Mouse (Mus musculus): ENCODE results near the gene Nt5c3. TPM values are rescaled to one million over a fixed set of nuclear protein-coding genes. Genes with fewer than 3 reads are reported as not detected.

The Nt5c3 gene
- polyA plus RNA-seq, 1 experiment from 2014 or later, result 198 TPM

DNA sequence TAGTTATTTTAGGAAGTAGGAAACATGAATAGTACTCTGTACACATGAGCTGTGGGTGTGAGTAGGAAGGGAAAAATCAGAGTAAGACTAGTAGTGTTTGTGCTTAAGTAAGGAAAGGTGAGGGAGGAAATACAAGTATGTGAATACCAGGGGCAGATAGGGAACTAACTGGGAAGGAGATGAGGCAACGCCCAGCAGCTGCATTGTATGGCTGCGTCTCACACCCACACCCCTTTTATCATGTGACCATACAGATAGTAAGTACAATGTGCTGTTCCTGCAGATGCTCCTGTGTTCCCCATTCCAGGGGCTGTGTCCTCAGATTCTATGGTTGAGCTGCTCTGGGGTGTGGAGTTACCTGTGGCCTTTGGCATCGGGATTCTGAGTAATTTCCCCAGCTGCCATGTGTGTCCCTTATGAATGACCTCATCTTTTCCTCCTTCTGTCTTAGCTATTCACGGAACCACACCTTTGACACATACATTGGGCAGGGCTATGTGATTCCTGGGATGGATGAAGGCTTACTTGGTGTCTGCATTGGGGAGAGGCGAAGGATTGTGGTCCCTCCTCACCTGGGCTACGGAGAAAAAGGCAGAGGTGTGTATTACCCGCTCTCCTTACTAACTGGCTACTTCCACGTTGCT lies 63.4 kb downstream of the Nt5c3 start:
- DNase-seq (no peak), ATAC-seq (ENCODE audit: low FRiP score, low TSS enrichment) (peak; percentile 34; the same call in 1 of the 2 replicates)
- Histone ChIP-seq H3K9ac (replicated peaks; ENCODE audit: low read length) (no peak overlapping the region), H3K27ac (replicated peaks; ENCODE audit: low read depth, low read length) (no peak overlapping the region), H3K27me3 (ENCODE audit: control insufficient read depth, insufficient read depth, low read length) (no peaks in the 10 kb centered on the region), H3K4me1 (ENCODE audit: control insufficient read depth, insufficient read depth, low read length) (no peaks in the 10 kb centered on the region), H3K9me3 (ENCODE audit: control insufficient read depth, low read length) (no peaks in the 10 kb centered on the region), H3K36me3 (ENCODE audit: control insufficient read depth, insufficient read depth, low read length) (no peaks in the 10 kb centered on the region), H3K4me2 (ENCODE audit: low read length) (no peak overlapping the region), H3K4me3 (replicated peaks; ENCODE audit: low read depth, low read length) (no peak overlapping the region)
- 95% methylated on average over 8 of the region's 8 CpGs for WGBS

DNA sequence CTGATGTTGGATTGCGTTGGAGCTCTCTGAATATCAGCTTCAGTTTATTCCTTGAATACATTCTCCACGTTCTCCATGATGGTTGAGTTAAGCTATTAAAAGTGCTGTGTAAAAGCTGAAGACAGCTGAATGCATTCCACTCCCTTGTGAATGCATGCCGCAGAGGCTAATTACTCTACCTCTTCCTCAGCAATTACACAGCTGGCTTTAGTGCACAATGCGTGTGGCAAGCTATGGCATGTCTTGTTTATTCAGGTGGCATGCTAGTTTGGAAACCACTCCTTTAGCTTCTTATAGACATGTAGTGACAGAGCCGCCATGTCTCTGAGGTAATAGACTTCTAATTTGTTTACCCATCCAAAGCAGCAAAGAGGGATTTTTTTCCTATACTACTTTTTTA lies 67.0 kb downstream of the Nt5c3 start:
- Histone ChIP-seq H3K9ac (replicated peaks; ENCODE audit: low read length) (no peak overlapping the region), H3K4me1 (ENCODE audit: control insufficient read depth, insufficient read depth, low read length) (no peaks in the 10 kb centered on the region), H3K27me3 (ENCODE audit: control insufficient read depth, insufficient read depth, low read length) (no peaks in the 10 kb centered on the region), H3K4me3 (replicated peaks; ENCODE audit: low read depth, low read length) (no peak overlapping the region), H3K9me3 (ENCODE audit: control insufficient read depth, low read length) (no peaks in the 10 kb centered on the region), H3K4me2 (ENCODE audit: low read length) (no peak overlapping the region), H3K27ac (replicated peaks; ENCODE audit: low read depth, low read length) (no peak overlapping the region), H3K36me3 (ENCODE audit: control insufficient read depth, insufficient read depth, low read length) (no peaks in the 10 kb centered on the region)
- WGBS, result 87% methylated on average over 5 of the region's 5 CpGs
- DNase-seq, result no peak
- ATAC-seq (ENCODE audit: low FRiP score, low TSS enrichment), result no peak

DNA sequence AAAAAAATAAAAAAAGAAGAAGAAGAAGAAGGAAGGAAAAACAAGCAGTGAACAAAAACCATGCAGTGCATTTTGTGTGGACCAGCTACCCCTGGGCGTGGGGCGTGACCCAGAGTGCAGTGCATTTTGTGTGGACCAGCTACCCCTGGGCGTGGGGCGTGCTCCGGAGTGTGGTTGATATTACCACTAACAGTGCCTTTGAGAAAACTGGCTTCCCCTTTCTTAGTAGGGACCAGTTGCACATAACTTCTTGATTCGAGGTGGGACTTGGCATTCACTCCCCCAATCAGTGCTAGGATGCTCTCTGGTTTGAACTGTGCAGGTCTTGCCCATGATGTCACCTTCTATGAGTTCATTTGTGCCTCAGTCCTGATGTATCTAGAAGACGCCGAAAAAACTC lies 68.9 kb downstream of the Nt5c3 start:
- ATAC-seq (ENCODE audit: low FRiP score, low TSS enrichment), result no peak
- DNase-seq, result no peak
- 93% methylated on average over 8 of the region's 8 CpGs for WGBS
- Histone ChIP-seq H3K4me3 (replicated peaks; ENCODE audit: low read depth, low read length) (no peak overlapping the region), H3K9me3 (ENCODE audit: control insufficient read depth, low read length) (no peaks in the 10 kb centered on the region), H3K27me3 (ENCODE audit: control insufficient read depth, insufficient read depth, low read length) (no peaks in the 10 kb centered on the region), H3K4me1 (ENCODE audit: control insufficient read depth, insufficient read depth, low read length) (no peaks in the 10 kb centered on the region), H3K27ac (replicated peaks; ENCODE audit: low read depth, low read length) (no peak overlapping the region), H3K9ac (replicated peaks; ENCODE audit: low read length) (no peak overlapping the region), H3K4me2 (ENCODE audit: low read length) (no peak overlapping the region), H3K36me3 (ENCODE audit: control insufficient read depth, insufficient read depth, low read length) (no peaks in the 10 kb centered on the region)

DNA sequence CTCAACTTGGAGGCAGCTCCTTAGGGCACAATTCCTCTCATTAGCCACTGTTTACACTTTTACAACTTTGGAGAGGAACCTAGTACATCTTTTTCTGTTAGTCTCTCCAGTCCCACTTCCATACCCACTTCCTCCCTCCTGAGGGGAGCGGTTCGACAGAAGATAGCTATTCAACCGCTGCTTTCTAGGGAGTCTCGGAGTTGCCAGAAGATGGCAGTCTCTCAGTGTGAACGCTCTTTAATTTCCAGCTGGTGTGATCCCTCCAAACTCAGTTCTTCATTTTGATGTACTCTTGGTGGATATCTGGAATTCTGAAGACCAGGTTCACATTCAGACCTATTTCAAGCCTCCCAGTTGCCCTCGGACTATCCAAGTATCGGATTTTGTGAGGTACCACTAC lies 73.4 kb downstream of the Nt5c3 start:
- DNase-seq, result peak; percentile 17
- Histone ChIP-seq H3K36me3 (ENCODE audit: control insufficient read depth, insufficient read depth, low read length) (no peaks in the 10 kb centered on the region), H3K4me1 (ENCODE audit: control insufficient read depth, insufficient read depth, low read length) (no peaks in the 10 kb centered on the region), H3K27me3 (ENCODE audit: control insufficient read depth, insufficient read depth, low read length) (no peaks in the 10 kb centered on the region), H3K4me2 (ENCODE audit: low read length) (no peak overlapping the region), H3K9ac (replicated peaks; ENCODE audit: low read length) (no peak overlapping the region), H3K27ac (replicated peaks; ENCODE audit: low read depth, low read length) (no peak overlapping the region), H3K4me3 (replicated peaks; ENCODE audit: low read depth, low read length) (no peak overlapping the region), H3K9me3 (ENCODE audit: control insufficient read depth, low read length) (no peaks in the 10 kb centered on the region)
- no peak for ATAC-seq (ENCODE audit: low FRiP score, low TSS enrichment)
- 70% methylated on average over 7 of the region's 7 CpGs for WGBS

DNA sequence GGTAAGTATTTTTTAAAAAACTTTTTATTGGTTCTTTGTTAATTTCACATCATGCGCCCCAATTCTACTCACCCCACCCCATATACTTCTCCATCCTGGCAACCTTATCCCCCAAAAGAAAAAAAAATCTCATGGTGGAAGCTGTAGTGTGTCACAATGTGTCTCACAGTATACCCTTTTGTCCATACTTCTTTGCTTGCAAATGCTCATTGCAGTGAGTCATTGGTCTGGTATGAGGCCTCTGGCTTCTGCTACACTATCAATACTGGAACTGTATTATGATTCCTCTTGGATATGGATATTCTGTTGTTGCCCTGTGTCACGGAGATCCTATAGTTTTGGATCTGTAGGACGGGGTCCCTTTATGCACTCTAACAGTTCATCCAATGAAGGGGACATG lies 74.8 kb downstream of the Nt5c3 start:
- no peaks in the 10 kb centered on the region for H3K9me3 ChIP-seq (ENCODE audit: control insufficient read depth, low read length)
- H3K4me1 ChIP-seq (ENCODE audit: control insufficient read depth, insufficient read depth, low read length), result no peaks in the 10 kb centered on the region
- H3K27ac ChIP-seq (replicated peaks; ENCODE audit: low read depth, low read length), result no peak overlapping the region
- no peak overlapping the region for H3K4me3 ChIP-seq (replicated peaks; ENCODE audit: low read depth, low read length)
- no peak for DNase-seq
- no peak for ATAC-seq (ENCODE audit: low FRiP score, low TSS enrichment)
- no peak overlapping the region for H3K9ac ChIP-seq (replicated peaks; ENCODE audit: low read length)
- H3K27me3 ChIP-seq (ENCODE audit: control insufficient read depth, insufficient read depth, low read length), result no peaks in the 10 kb centered on the region
- WGBS, result 89% methylated on average over 3 of the region's 3 CpGs
- H3K36me3 ChIP-seq (ENCODE audit: control insufficient read depth, insufficient read depth, low read length), result no peaks in the 10 kb centered on the region
- H3K4me2 ChIP-seq (ENCODE audit: low read length), result no peak overlapping the region

DNA sequence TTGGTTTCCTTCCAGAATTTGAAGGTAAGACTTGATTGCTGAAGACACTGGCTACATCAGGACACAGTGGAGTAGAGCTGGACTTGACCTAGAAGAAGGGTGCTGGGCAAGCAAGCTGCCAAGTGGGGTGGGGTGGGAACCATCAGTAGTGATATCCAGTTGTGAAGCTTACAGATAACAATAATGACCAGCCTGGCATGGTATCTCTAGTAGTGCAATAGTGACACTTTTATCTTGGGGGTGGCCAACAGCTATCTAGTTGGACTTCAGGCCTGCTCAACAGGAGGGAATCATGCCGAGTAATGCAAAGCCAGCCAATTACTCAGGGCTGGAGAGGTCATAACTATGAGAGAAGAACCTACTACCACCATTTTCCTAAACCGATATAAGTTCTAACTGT lies 79.4 kb downstream of the Nt5c3 start:
- Histone ChIP-seq H3K27ac (replicated peaks; ENCODE audit: low read depth, low read length) (no peak overlapping the region), H3K9ac (replicated peaks; ENCODE audit: low read length) (no peak overlapping the region), H3K4me2 (ENCODE audit: low read length) (no peak overlapping the region), H3K36me3 (ENCODE audit: control insufficient read depth, insufficient read depth, low read length) (no peaks in the 10 kb centered on the region), H3K9me3 (ENCODE audit: control insufficient read depth, low read length) (no peaks in the 10 kb centered on the region), H3K27me3 (ENCODE audit: control insufficient read depth, insufficient read depth, low read length) (no peaks in the 10 kb centered on the region), H3K4me1 (ENCODE audit: control insufficient read depth, insufficient read depth, low read length) (no peaks in the 10 kb centered on the region), H3K4me3 (replicated peaks; ENCODE audit: low read depth, low read length) (no peak overlapping the region)
- no peak for ATAC-seq (ENCODE audit: low FRiP score, low TSS enrichment)
- DNase-seq, result no peak
- WGBS, result 95% methylated on average over 2 of the region's 2 CpGs

DNA sequence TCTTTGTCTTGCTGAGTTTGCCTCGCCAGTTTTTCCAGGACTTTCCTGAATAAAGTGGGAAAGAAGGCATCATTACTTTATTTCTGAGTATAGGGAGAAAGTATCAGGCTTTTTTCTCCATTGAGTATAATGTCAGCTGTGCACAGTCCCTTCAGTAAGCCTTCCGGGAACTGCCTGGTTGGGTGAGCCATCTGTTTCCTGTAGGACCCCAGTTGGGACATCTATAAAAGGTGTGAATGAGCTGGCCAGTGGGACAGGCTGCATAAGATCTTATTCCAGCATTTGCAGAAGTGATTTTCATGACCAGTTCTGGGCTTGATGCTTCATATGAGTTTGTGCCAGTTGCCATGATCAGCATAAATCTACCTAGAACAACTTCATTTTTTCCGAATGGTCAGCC lies 80.5 kb downstream of the Nt5c3 start:
- ATAC-seq (ENCODE audit: low FRiP score, low TSS enrichment) (no peak), DNase-seq (no peak)
- Histone ChIP-seq H3K27ac (replicated peaks; ENCODE audit: low read depth, low read length) (no peak overlapping the region), H3K4me2 (ENCODE audit: low read length) (no peak overlapping the region), H3K36me3 (ENCODE audit: control insufficient read depth, insufficient read depth, low read length) (no peaks in the 10 kb centered on the region), H3K4me3 (replicated peaks; ENCODE audit: low read depth, low read length) (no peak overlapping the region), H3K9me3 (ENCODE audit: control insufficient read depth, low read length) (no peaks in the 10 kb centered on the region), H3K9ac (replicated peaks; ENCODE audit: low read length) (no peak overlapping the region), H3K27me3 (ENCODE audit: control insufficient read depth, insufficient read depth, low read length) (no peaks in the 10 kb centered on the region), H3K4me1 (ENCODE audit: control insufficient read depth, insufficient read depth, low read length) (no peaks in the 10 kb centered on the region)
- WGBS, result 91% methylated on average over 3 of the region's 3 CpGs

DNA sequence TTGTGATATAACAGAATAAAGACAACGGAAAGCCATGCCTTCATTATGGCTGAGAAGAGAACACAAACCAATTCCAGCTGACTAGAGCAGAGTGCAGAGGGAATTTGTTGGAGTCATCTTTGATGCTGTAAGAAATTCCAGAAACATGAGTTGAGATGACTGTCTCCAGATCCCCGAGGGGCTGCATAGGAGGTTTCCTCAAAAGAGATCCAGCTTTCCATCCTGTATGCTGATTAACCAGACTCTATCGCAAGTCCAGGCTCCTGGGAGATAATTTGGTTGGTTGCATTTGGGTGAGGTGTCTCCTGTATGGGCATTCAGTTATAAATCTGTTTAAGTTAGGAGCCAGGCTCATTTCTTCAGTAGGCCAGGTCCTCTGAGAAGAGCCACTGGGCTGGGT lies 86.1 kb downstream of the Nt5c3 start:
- DNase-seq, result no peak
- 87% methylated on average over 3 of the region's 3 CpGs for WGBS
- H3K27me3 ChIP-seq (ENCODE audit: control insufficient read depth, insufficient read depth, low read length), result no peaks in the 10 kb centered on the region
- H3K4me1 ChIP-seq (ENCODE audit: control insufficient read depth, insufficient read depth, low read length), result no peaks in the 10 kb centered on the region; the same call in 1 of the 2 replicates
- H3K4me3 ChIP-seq (replicated peaks; ENCODE audit: low read depth, low read length), result no peak overlapping the region
- H3K9me3 ChIP-seq (ENCODE audit: control insufficient read depth, low read length), result no peaks in the 10 kb centered on the region
- ATAC-seq (ENCODE audit: low FRiP score, low TSS enrichment), result no peak
- no peak overlapping the region for H3K4me2 ChIP-seq (ENCODE audit: low read length)
- no peak overlapping the region for H3K27ac ChIP-seq (replicated peaks; ENCODE audit: low read depth, low read length)
- no peak overlapping the region for H3K9ac ChIP-seq (replicated peaks; ENCODE audit: low read length)
- H3K36me3 ChIP-seq (ENCODE audit: control insufficient read depth, insufficient read depth, low read length), result no peaks in the 10 kb centered on the region

DNA sequence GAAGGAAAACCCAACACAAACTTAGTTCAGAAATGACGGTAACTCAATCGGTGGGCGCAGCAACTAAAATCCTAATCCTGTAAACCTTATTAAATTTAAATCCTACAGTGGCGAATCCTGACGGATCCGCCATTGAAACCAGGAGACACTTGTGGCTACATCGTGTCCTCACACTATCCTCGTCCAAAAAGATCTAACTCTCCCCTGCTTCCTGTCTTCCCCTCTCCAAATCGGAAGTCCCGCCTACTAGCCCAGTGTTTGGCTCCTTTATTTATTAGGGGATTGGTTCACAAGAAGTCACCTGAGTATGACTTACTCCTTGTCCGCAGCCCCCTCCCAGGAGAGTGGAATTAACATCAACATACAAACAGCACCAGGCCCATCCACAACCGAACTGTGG lies 86.6 kb downstream of the Nt5c3 start:
- Histone ChIP-seq H3K4me3 (replicated peaks; ENCODE audit: low read depth, low read length) (no peak overlapping the region), H3K27me3 (ENCODE audit: control insufficient read depth, insufficient read depth, low read length) (no peaks in the 10 kb centered on the region), H3K4me2 (ENCODE audit: low read length) (no peak overlapping the region), H3K36me3 (ENCODE audit: control insufficient read depth, insufficient read depth, low read length) (no peaks in the 10 kb centered on the region), H3K27ac (replicated peaks; ENCODE audit: low read depth, low read length) (no peak overlapping the region), H3K9ac (replicated peaks; ENCODE audit: low read length) (no peak overlapping the region), H3K4me1 (ENCODE audit: control insufficient read depth, insufficient read depth, low read length) (peaks cover 4% of the 10 kb centered on the region; the same call in 1 of the 2 replicates), H3K9me3 (ENCODE audit: control insufficient read depth, low read length) (no peaks in the 10 kb centered on the region)
- no peak for DNase-seq
- no peak for ATAC-seq (ENCODE audit: low FRiP score, low TSS enrichment)
- WGBS, result 96% methylated on average over 12 of the region's 12 CpGs

All from midbrain, embryonic 14.5 days (tissue).